Mouse (Mus musculus) adrenal gland, postnatal 14 days (tissue): ENCODE data around the gene Mustn1. TPM values are rescaled to one million over a fixed set of nuclear protein-coding genes. Genes with fewer than 3 reads are reported as not detected.

Experiments used
- DNase-seq: peaks from one replicate; pipeline ENCODE4 v3.0.0; 2021; ENCODE audit warnings: mixed read lengths
- total RNA-seq: library from RNA; stranded (reverse); gene quantifications from 2 replicates; pipeline ENCODE4 v1.2.3, GENCODE M21; 2021

Gene Mustn1
- total RNA-seq, 1 experiment from 2014 or later, result 4.4 TPM

DNA sequence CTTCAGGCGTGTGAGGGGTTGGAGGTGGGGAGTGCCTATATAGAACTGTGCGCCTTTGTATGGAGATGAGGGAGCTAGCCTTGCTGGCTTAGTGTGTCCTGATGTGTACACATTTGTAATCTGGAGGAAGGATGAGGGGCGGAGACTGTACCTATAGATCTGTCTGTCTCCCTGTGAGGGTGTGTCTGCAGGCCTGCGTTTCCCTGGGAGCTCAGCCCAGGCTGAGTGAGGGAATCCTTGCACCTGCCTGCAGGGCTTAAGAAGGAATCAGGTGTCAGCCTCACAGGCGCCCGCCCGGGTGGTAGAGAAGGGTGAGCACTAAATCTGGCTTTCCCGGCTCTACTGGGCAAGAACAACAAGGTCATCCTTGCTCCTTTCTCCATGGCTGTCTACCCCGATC lies 794 bp downstream of the Mustn1 start:
- DNase-seq, result no peak

GRCm38 (mm10) chr14:30880251-30880650 lies 1.3 kb downstream of the Mustn1 start:
- no peak for DNase-seq

DNA sequence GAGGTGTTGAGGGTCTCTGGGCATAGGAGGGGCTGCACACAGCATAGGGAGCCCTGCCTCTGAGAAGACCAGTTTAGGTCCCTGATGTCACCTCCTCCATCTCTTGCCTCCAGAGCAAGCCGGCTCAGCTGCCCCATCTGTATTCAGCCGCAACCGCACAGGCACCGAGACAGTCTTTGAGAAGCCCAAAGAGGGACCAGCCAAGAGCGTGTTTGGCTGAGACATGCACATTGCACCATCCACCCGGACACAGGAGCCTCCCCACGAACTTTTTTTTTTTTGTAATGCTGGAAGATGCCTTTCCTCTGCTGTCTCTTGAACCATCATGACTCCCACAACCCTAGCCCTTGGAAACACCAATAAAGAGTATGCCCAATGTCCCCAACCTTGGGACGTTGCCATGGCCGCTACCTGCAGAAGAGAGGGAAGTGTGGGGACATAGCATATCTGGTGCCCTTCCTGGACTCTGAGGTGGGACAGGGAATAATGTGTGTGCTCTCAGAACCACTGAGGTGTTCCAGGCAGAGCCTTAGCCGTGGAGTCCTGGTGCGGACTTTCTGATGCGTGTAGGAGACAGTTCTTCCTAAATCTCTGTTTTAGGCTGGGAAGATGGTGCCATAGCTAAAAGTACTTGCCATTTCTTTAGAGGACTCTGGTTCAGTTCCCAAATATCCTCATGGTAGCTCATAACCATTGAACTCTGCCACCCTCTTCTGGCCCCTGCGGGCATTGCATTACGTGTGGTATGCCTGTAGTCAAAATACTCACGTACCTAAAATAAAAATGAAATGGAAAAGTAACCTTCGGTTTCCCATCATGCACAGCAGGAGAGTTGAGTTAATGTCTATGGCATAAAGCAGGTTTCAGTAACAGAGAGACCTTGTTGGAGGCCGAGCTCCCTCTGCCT lies 2.1 kb downstream of the Mustn1 start:
- peak; percentile 78 for DNase-seq

- DNase-seq, result no peak
Measured at GRCm38 (mm10) chr14:30881718-30882108, 2.7 kb downstream of the Mustn1 start.

DNA sequence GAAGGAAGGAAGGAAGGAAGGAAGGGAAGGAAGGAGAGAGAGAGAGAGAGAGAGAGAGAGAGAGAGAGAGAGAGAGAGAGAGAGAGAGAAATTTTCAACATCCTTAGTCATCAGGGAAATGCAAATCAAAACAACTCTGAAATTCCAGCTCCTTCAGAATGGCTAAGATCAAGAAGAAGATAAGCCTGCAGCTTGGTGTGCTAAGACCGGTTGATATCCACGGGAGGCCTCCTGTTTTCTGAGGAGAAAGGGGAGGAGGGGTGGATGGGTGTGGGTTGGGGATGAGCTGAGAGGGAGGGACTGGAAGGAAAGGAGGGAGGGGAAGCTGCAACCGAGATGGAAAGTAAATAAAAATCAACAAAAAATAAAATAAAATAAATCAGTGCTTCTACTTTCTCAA lies 6.3 kb downstream of the Mustn1 start:
- no peak for DNase-seq

DNA sequence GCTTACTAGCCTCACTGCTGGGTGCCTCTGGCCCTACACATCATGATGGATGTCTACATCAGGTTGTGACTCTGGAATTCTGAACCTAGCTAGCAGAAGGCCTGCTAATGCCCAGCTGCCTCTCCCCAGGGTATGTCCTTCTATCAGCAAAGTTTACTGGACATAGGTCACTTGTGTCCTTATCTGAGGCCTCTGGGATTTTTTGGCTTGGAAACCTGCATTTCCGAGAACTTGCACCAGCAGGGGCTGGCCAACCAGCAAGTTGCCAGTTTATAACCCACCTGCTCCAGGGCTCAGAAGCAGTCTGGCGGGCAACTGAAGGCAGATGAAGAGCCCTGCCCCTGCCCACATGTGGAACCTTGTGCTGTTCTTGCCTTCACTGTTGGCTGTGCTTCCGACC lies 7.2 kb downstream of the Mustn1 start, which contains the start of gene Itih4:
Itih4 (plus strand) TSS at position 273 of the 400 bp plus-strand sequence.
- DNase-seq, result no peak

DNA sequence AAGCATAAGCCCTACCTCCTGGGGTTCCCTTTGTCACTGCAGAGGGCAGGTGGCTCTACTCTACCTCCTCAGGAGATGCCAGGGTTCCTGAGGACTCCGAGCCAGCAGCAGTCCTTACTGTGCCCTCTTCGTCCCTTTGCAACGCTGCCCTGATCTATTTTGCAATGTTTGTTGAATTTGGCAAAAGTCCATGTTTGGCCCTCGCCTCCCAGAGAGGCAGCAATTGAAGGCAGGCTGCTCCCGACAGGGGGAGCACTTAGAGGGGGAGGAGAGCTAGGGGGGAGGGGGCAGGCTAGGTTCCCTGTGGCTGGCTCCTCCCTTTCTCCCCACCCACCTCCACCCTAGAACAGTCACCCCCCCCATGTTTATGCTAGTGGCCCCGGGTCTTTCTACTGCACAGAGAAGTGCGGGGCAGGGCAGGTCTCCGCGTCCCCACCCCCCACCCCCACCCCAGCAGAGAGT lies 9.3 kb downstream of the Mustn1 start:
- DNase-seq, result peak; percentile 81

GRCm38 (mm10) chr14:30899972-30900371 lies 21.0 kb downstream of the Mustn1 start:
- no peak for DNase-seq

GRCm38 (mm10) chr14:30902628-30903027 lies 23.6 kb downstream of the Mustn1 start:
- no peak for DNase-seq

GRCm38 (mm10) chr14:30903036-30903435 lies 24.0 kb downstream of the Mustn1 start:
- DNase-seq, result no peak

DNA sequence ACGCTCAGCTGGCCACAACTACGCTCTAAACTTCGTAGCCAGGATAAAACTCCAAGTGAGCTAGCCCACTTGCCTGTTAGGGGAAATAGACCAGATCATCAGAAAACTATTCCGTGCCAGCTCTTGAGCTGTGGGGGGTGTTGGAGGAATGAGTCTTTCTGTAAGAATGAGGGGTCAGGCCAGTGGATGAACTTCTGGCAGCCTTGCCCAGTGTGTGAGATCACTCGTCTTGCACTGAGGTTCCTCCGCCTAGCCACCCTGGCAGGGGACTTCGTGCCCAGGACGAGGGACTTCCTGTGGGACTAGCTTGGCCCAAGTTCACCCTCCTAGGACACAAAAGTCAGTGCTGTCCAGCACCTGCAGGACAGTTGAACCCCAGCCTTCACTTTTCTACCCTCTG lies 25.3 kb downstream of the Mustn1 start:
- no peak for DNase-seq

DNA sequence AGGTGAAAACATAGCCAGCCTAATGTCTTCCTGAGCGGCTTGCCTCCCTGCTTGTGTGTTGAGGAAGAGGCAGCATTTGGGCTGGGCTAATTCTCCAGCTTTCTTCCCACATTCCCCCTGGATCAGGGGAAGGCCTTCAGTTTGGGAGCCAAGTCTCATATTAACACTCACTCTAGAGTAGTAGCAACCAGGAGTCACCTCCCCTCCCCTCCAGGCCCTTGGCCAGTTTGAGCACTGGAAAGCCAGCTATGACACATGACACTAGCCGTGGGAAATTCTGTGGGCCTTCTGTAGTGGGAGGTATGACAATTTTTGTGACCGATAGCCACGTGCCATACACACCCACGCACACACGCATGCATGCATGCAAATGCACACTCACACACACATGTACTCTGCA lies 27.0 kb downstream of the Mustn1 start:
- DNase-seq, result no peak

DNA sequence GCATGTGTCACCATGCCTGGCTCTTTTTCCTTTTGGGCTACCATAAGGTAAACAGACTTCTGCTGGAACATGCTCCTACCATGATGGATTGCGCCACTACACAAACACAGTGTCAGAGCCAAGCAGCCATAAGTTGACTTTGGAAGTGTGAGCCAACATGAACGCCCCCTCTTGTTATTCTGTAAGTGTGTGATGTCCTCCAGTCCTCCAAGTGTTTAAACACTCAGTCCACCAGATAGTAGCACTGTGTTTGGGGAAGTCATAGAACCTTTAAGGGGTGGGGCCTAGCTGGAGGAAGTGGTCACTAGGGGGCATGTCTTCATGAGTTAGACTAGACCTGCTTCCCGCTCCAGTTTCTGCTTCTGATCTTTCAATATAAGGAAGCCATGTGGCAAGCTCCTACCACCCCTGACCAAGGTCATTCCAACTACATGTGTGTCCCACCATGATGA lies 28.8 kb downstream of the Mustn1 start:
- no peak for DNase-seq

DNA sequence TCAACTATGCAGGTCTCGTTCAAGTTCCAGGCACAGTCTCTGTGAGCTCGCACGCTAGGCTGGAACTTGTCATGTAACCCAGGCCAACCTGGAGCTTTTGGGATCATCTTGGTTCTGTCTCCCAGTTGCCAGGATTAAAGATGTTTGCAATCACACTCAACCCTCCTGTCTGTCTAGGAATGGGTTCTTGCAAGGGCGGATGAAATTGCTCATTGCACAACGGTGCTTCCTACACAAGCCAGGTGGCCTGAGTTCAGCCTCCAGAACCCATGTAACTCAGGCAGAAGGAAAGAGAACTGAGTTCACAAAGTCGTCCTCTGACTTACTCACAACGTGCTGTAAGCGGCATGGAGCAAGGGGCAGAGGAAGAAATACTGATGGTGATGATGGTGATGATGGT lies 32.1 kb downstream of the Mustn1 start:
- no peak for DNase-seq

DNA sequence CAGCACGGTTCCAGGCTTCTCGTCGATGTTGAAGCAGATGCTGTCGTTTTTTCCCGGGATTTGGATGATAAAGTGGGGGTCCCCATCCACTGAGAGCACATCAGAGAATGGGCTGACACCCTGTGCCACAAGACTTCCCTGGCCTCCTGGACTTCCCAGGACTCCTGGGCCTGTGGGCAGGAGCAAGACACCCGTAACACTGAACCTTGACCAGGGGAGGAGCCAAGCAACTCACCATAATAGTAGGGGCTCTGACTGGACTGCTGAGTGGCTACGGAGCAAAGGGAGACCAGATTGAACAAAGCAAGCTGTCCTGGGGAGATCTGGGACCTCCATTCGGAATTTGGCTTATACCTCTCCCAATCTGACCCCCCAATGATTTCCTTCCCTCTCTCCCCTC lies 33.6 kb downstream of the Mustn1 start:
- DNase-seq, result no peak

DNA sequence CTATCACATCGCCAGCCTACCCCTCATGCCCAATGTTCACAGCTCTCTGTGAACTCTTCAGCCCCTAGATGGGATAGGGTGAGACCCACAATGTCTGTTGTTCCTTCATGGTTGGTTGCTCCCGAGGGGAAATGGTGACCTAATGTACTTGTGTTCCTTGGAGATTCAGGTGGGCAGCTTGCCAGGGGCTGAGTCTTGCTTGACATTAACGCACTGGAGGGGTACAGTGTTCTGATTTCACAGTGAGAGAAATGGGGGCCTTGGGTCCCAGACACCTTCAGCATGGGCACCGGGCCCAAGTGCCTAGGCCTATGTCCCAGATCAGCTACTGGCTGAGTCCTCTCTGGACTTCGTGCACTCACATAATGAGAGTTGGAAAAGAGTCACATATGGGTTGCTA lies 34.4 kb downstream of the Mustn1 start:
- peak; percentile 53 for DNase-seq

DNA sequence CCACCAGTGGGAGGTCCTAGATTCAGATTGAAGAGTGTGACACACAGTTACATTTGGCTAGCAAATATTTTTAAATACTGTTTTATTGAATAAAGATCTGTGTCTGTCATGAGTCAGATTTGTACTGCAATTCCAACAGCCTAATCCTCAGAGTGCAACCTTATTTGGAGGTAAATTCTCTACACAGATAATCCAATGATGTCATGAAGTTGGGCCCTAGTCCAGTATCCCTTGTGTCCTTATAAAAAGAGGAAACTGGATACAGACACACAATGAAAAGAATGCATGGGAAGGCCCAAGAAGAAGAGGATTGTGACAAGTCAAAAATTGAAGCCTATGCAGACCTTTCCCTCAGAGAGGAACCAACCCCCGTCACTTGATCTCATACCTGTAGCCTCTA lies 37.5 kb downstream of the Mustn1 start:
- DNase-seq, result no peak

DNA sequence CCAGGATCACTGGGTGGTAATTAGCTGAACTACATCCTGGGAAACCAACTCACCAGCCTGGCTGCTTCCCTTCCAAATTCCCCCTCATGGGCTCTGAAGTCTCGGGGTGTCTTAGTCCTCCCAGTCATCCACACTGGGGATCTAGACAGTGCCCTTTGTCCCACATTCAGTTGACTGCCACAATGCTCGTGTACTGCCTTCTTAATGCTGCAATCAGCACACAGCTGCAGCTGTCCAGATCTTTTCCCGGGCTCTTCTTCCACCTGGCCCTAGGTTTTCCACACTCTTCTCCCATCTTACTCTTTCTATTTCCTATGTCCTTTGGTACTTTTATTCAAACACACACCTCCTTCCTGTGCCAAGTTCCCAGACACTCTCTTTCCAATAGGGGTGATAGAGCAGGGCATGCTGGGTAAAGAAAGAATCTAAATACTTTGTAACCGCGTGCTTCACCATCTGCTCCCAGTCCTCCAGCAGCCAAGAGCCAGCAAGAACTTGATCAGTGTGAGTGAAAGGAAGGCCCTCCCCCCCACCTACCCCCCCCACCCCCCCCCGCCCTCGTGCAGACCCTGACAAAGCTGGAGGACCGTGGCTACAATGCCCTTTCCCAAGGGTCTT lies 43.2 kb downstream of the Mustn1 start:
- DNase-seq, result no peak

GRCm38 (mm10) chr14:30923375-30924105 lies 44.5 kb downstream of the Mustn1 start, which contains the start of gene Itih3:
Gene Itih3 (minus strand): TSS chr14:30923760.
- no peak for DNase-seq

GRCm38 (mm10) chr14:30925492-30925891 lies 46.5 kb downstream of the Mustn1 start:
- DNase-seq, result no peak

DNA sequence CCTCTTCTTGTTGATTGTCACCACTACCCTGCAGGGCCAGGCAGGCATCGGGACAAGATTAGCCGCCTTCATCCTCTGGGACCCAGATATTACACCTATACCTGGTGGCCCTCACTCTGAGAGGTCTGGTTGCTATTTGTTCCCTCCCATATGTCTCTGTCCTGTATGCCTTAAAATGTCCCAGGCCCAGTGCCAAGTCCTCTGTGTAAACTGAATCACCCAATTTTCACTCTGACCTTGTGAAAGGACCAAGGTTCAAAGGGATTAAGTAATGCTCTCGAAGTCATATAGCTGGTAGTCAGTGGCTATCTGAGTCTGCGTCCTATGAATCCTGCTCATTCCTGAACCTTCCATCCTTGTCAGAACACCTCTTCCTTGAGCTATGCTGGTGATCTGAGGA lies 51.4 kb downstream of the Mustn1 start:
- peak; percentile 63 for DNase-seq
